Mouse (Mus musculus) midbrain, embryonic 14.5 days (tissue): ENCODE data around the gene Morc3. TPM values are rescaled to one million over a fixed set of nuclear protein-coding genes. Genes with fewer than 3 reads are reported as not detected.

Experiments used
- ATAC-seq: fragments of 200-750 bp; cut with Nextera tagmentation; 2 replicates; pipeline ENCODE4 v1.8.0; 2017; ENCODE audit warnings: moderate number of reproducible peaks, moderate library complexity; ENCODE audit not compliant: low FRiP score, low TSS enrichment
- DNase-seq: peaks from one replicate; pipeline ENCODE4 v3.0.0-alpha.2; 2015
- H3K27ac ChIP-seq: fragments of 300-500 bp; sonication (generic); replicated peaks from 2 replicates; pipeline ENCODE4 v1.5.1; 2014; ENCODE audit warnings: mild to moderate bottlenecking, low read depth, low read length, moderate library complexity
- H3K27me3 ChIP-seq: fragments of 300-500 bp; sonication (generic); 2 replicates; pipeline ENCODE4 v1.6.1; 2014; ENCODE audit warnings: low read length, control low read depth, mixed read lengths; ENCODE audit not compliant: control insufficient read depth, insufficient read depth
- H3K36me3 ChIP-seq: fragments of 300-500 bp; sonication (generic); 2 replicates; pipeline ENCODE4 v1.6.1; 2014; ENCODE audit warnings: low read length, control low read depth; ENCODE audit not compliant: control insufficient read depth, insufficient read depth
- H3K4me1 ChIP-seq: fragments of 300-500 bp; sonication (generic); 2 replicates; pipeline ENCODE4 v1.6.1; 2014; ENCODE audit warnings: mild to moderate bottlenecking, antibody characterized with exemption, low read length, control low read depth; ENCODE audit not compliant: control insufficient read depth, insufficient read depth
- H3K4me2 ChIP-seq: fragments of 300-500 bp; sonication (generic); 2 replicates; pipeline ENCODE4 v1.6.1; 2014; ENCODE audit warnings: mild to moderate bottlenecking, low read length, moderate library complexity
- H3K4me3 ChIP-seq: fragments of 300-500 bp; sonication (generic); replicated peaks from 2 replicates; pipeline ENCODE4 v1.5.1; 2014; ENCODE audit warnings: low read depth, low read length
- H3K9ac ChIP-seq: fragments of 300-500 bp; sonication (generic); replicated peaks from 2 replicates; pipeline ENCODE4 v1.6.1; 2014; ENCODE audit warnings: mild to moderate bottlenecking, low read length, moderate library complexity
- H3K9me3 ChIP-seq: fragments of 300-500 bp; sonication (generic); 2 replicates; pipeline ENCODE4 v1.6.1; 2016; ENCODE audit warnings: low read length, control low read depth, mixed read lengths; ENCODE audit not compliant: control insufficient read depth
- WGBS: fragments of 180-500 bp; shearing (Covaris S2); extraction: QIAGEN DNeasy Blood & Tissue Kit; methylation state at CpG from one replicate; pipeline ENCODE4 v1.1.7; 2014; 5-methylcytosine and 5-hydroxymethylcytosine counted together
- polyA plus RNA-seq: library from polyadenylated mRNA; unstranded; fragments of >200 nt; fragmentation: Nextera tagmentation; extraction: Ambion mirVana; gene quantifications from 2 replicates; pipeline ENCODE4 v1.2.1, GENCODE M21; 2014

Gene Morc3
- 36.6 and 37.1 TPM in 2 replicates for polyA plus RNA-seq

DNA sequence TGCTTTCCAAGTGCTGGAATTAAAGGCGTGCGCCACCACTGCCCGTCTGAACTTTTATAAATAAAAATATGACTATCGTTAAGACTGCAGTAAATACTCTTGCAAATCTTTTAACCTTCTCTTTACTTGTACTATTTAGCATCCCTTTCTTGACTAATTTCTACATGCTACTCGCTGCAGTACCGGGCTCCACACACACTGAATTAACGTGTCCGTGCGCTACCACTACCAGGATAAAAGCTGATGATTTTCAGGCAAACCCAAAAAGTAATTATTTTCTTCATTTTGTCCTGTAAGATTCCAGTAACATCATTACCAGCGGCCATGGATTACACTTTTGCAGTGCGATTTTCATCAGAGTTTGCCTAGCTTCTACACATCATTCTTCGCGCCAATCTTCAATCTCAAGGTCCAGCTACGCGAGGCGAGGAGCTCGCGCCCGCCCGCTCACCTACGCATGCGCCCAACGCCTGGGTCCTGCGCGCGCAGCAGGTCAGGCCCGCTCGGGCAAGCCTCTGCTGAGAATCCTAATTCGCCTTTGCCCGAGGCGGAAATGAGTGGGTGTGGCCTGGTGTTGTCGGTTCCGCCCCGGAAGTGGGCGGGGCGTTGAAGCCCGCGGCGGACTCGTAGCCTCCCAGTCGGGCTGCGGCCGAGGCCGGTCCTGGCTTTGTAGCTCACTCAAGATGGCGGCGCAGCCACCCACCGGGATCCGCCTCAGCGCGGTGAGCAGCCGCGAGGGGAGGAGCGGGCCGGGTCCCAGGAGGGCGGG is at the start of gene Morc3:
TSS of gene Morc3 (plus strand) at position 495 of the 769 bp plus-strand sequence.
- no peaks in the 10 kb centered on the region for H3K27me3 ChIP-seq
- H3K9ac ChIP-seq: peak within 1 kb of the TSS; percentile 92
- no peaks in the 10 kb centered on the region for H3K36me3 ChIP-seq
- peak; percentile 100 for DNase-seq
- no peaks in the 10 kb centered on the region for H3K9me3 ChIP-seq
- H3K4me3 ChIP-seq: peak within 1 kb of the TSS; percentile 99
- WGBS: 13% methylated on average over 55 of the region's 55 CpGs
- peak within 1 kb of the TSS; percentile 86 for H3K4me2 ChIP-seq
- peak; percentile 97 for ATAC-seq
- H3K27ac ChIP-seq: peak within 1 kb of the TSS; percentile 96
- H3K4me1 ChIP-seq: peaks cover 10% of the 10 kb centered on the region; the same call in 1 of the 2 replicates

- H3K9me3 ChIP-seq: no peaks in the 10 kb centered on the region
- H3K27ac ChIP-seq: no peak overlapping the region
- WGBS: 90% methylated on average over 7 of the region's 7 CpGs
- ATAC-seq (no peak), DNase-seq (no peak)
- H3K4me2 ChIP-seq: no peak overlapping the region
- peaks cover 40% of the 10 kb centered on the region for H3K36me3 ChIP-seq
- H3K4me3 ChIP-seq: no peak overlapping the region
- H3K27me3 ChIP-seq: no peaks in the 10 kb centered on the region
- no peak overlapping the region for H3K9ac ChIP-seq
- H3K4me1 ChIP-seq: no peaks in the 10 kb centered on the region
Observed at GRCm38 (mm10) chr16:93784175-93784574, 47.7 kb upstream of the Morc3 start.

GRCm38 (mm10) chr16:93785805-93786204 is 46.1 kb upstream of the Morc3 start:
- ATAC-seq: peak; percentile 85
- H3K9ac ChIP-seq: no peak overlapping the region
- 4% methylated on average over 9 of the region's 9 CpGs for WGBS
- H3K4me2 ChIP-seq: no peak overlapping the region
- H3K27me3 ChIP-seq: no peaks in the 10 kb centered on the region
- H3K4me3 ChIP-seq: no peak overlapping the region
- H3K4me1 ChIP-seq: peaks cover 4% of the 10 kb centered on the region; the same call in 1 of the 2 replicates
- H3K36me3 ChIP-seq: peaks cover 28% of the 10 kb centered on the region
- H3K9me3 ChIP-seq: no peaks in the 10 kb centered on the region
- peak; percentile 92 for DNase-seq
- no peak overlapping the region for H3K27ac ChIP-seq

- no peak overlapping the region for H3K27ac ChIP-seq
- no peak for DNase-seq
Observed at GRCm38 (mm10) chr16:93788388-93788787, 43.5 kb upstream of the Morc3 start.

DNA sequence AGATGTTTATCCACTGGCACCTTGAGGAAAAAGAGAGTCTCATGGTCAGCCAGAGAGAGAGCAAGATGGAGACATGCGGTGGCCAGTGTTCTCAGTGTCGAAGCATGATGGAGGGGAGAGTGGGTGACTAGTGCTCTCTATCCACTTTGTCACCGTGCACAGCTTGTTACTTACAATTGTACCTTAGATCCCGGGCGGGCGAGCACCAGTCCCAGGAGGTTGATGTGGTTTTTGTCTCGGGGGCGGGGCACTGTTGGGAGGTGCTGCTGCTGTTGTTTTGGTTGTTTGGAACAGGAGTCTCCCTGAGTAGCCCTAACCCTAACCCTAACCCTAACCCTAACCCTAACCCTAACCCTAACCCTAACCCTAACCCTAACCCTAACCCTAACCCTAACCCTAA is 43.0 kb upstream of the Morc3 start:
- peaks cover 6% of the 10 kb centered on the region; the same call in 1 of the 2 replicates for H3K4me1 ChIP-seq
- H3K9me3 ChIP-seq: no peaks in the 10 kb centered on the region
- H3K27ac ChIP-seq: no peak overlapping the region
- 95% methylated on average over 8 of the region's 8 CpGs for WGBS
- H3K36me3 ChIP-seq: peaks cover 28% of the 10 kb centered on the region
- H3K4me3 ChIP-seq: no peak overlapping the region
- no peak overlapping the region for H3K9ac ChIP-seq
- no peaks in the 10 kb centered on the region for H3K27me3 ChIP-seq
- DNase-seq: no peak
- no peak overlapping the region for H3K4me2 ChIP-seq
- ATAC-seq: no peak

More at GRCm38 (mm10) chr16:93788388-93788787, 43.5 kb upstream of the Morc3 start:
- no peaks in the 10 kb centered on the region for H3K27me3 ChIP-seq
- peaks cover 6% of the 10 kb centered on the region; the same call in 1 of the 2 replicates for H3K4me1 ChIP-seq
- H3K4me3 ChIP-seq: no peak overlapping the region
- 90% methylated on average over 4 of the region's 4 CpGs for WGBS
- no peaks in the 10 kb centered on the region for H3K9me3 ChIP-seq
- no peak overlapping the region for H3K9ac ChIP-seq
- ATAC-seq: no peak
- H3K36me3 ChIP-seq: peaks cover 27% of the 10 kb centered on the region
- no peak overlapping the region for H3K4me2 ChIP-seq

- Histone ChIP-seq H3K27me3 (no peaks in the 10 kb centered on the region), H3K9me3 (no peaks in the 10 kb centered on the region), H3K9ac (no peak overlapping the region), H3K4me2 (no peak overlapping the region), H3K27ac (peak overlapping the region; percentile 26; the same call in 1 of the 2 replicates), H3K4me3 (no peak overlapping the region), H3K36me3 (peaks cover 24% of the 10 kb centered on the region), H3K4me1 (peaks cover 6% of the 10 kb centered on the region; the same call in 1 of the 2 replicates)
- ATAC-seq (no peak), DNase-seq (peak; percentile 20)
- WGBS: 25% methylated on average over 5 of the region's 5 CpGs
Observed at GRCm38 (mm10) chr16:93789971-93790755, 41.8 kb upstream of the Morc3 start.

- Histone ChIP-seq H3K4me1 (peaks cover 6% of the 10 kb centered on the region; the same call in 1 of the 2 replicates), H3K36me3 (peaks cover 24% of the 10 kb centered on the region), H3K4me2 (no peak overlapping the region), H3K4me3 (no peak overlapping the region), H3K27ac (no peak overlapping the region), H3K9me3 (no peaks in the 10 kb centered on the region), H3K9ac (no peak overlapping the region), H3K27me3 (no peaks in the 10 kb centered on the region)
- 76% methylated on average over 15 of the region's 15 CpGs for WGBS
- no peak for DNase-seq
- ATAC-seq: no peak
Observed at GRCm38 (mm10) chr16:93792981-93793630, 38.8 kb upstream of the Morc3 start.

DNA sequence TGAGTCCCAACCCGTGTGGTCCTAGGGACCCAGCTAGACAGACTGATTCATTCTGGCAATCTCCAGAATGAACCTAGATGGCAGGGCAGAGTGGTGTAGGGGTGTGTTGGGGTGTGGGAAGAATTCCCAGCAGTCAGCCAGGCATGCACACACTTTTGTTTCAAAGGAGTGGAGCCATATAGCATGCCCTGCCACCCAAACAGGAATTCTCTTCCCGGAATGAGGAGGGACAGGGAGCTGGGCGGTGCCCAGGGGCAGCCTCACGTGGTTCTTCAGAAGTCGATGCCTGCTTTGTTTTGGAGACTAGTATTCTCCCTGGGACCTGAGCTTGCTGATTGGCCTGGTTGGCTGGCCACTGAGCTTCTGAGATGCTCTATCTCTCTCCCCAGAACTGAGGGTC is 37.1 kb upstream of the Morc3 start:
- no peak for DNase-seq
- WGBS: 66% methylated on average over 5 of the region's 5 CpGs
- peaks cover 6% of the 10 kb centered on the region; the same call in 1 of the 2 replicates for H3K4me1 ChIP-seq
- H3K27me3 ChIP-seq: no peaks in the 10 kb centered on the region
- no peak overlapping the region for H3K4me2 ChIP-seq
- H3K27ac ChIP-seq: no peak overlapping the region
- H3K9me3 ChIP-seq: no peaks in the 10 kb centered on the region
- H3K36me3 ChIP-seq: peaks cover 35% of the 10 kb centered on the region
- H3K9ac ChIP-seq: no peak overlapping the region
- H3K4me3 ChIP-seq: no peak overlapping the region
- no peak for ATAC-seq
